Mouse (Mus musculus) mature B cell (primary cell): ENCODE results near the gene Abcd4.

Experiments used
- in situ Hi-C: fragments of 300-500 bp; cut with MboI; formaldehyde crosslinking; loops from 2 replicates; pipeline ENCODE4 v1.14.3; 2019

Gene Abcd4

GRCm38 (mm10) chr12:84571466-84572340 is 45.5 kb downstream of the Abcd4 start:
- in situ Hi-C loops = no loop called here

GRCm38 (mm10) chr12:84570694-84571415 is 46.4 kb downstream of the Abcd4 start:
- in situ Hi-C loops = no loop called here

GRCm38 (mm10) chr12:84569976-84570693 is 47.1 kb downstream of the Abcd4 start:
- in situ Hi-C loops = no loop called here

- in situ Hi-C loops = no loop called here
Observed at GRCm38 (mm10) chr12:84569336-84569970, 47.8 kb downstream of the Abcd4 start, which contains the start of gene Vsx2. TSS of gene Vsx2 (plus strand) at chr12:84569762.

- in situ Hi-C loops = no loop called here
Observed at GRCm38 (mm10) chr12:84567576-84567975, 49.6 kb downstream of the Abcd4 start.

GRCm38 (mm10) chr12:84562558-84562957 is 54.7 kb downstream of the Abcd4 start:
- in situ Hi-C loops = no loop called here

GRCm38 (mm10) chr12:84555218-84555617 is 62.0 kb downstream of the Abcd4 start:
- in situ Hi-C loops = no loop called here
